Mouse (Mus musculus) midbrain, embryonic 11.5 days (tissue): ENCODE measurements around the gene Mrpl52. TPM values are rescaled to one million over a fixed set of nuclear protein-coding genes. Genes with fewer than 3 reads are reported as not detected.

ENCODE experiments used
- ATAC-seq: fragments of 200-750 bp; cut with Nextera tagmentation; 2 replicates; pipeline ENCODE4 v1.8.0; 2017; ENCODE audit warnings: moderate TSS enrichment, moderate library complexity; ENCODE audit not compliant: low FRiP score
- DNase-seq: peaks from one replicate; pipeline ENCODE4 v3.0.0; 2015; ENCODE audit warnings: low spot score; ENCODE audit errors: missing footprints
- H3K27ac ChIP-seq: fragments of 300-500 bp; sonication (generic); 2 replicates; pipeline ENCODE4 v1.5.1; 2014; ENCODE audit warnings: low read depth, low read length
- H3K27me3 ChIP-seq: fragments of 300-500 bp; sonication (generic); 2 replicates; pipeline ENCODE4 v1.6.1; 2014; ENCODE audit warnings: mild to moderate bottlenecking, low read length, moderate library complexity, mixed read lengths; ENCODE audit not compliant: control insufficient read depth, insufficient read depth
- H3K36me3 ChIP-seq: fragments of 300-500 bp; sonication (generic); 2 replicates; pipeline ENCODE4 v1.6.1; 2014; ENCODE audit warnings: mild to moderate bottlenecking, low read length, moderate library complexity, mixed read lengths; ENCODE audit not compliant: control insufficient read depth, insufficient read depth
- H3K4me1 ChIP-seq: fragments of 300-500 bp; sonication (generic); 2 replicates; pipeline ENCODE4 v1.6.1; 2014; ENCODE audit warnings: low read length; ENCODE audit not compliant: control insufficient read depth, insufficient read depth
- H3K4me2 ChIP-seq: fragments of 300-500 bp; sonication (generic); 2 replicates; pipeline ENCODE4 v1.6.1; 2014; ENCODE audit warnings: mild to moderate bottlenecking, moderate library complexity
- H3K4me3 ChIP-seq: fragments of 300-500 bp; sonication (generic); 2 replicates; pipeline ENCODE4 v1.5.1; 2014; ENCODE audit warnings: low read depth, low read length
- H3K9ac ChIP-seq: fragments of 300-500 bp; sonication (generic); 2 replicates; pipeline ENCODE4 v1.6.1; 2014; ENCODE audit warnings: low read length
- H3K9me3 ChIP-seq: fragments of 300-500 bp; sonication (generic); 2 replicates; pipeline ENCODE4 v1.6.1; 2016; ENCODE audit warnings: low read length; ENCODE audit not compliant: control insufficient read depth
- WGBS: fragments of 180-500 bp; shearing (Covaris S2); extraction: QIAGEN DNeasy Blood & Tissue Kit; methylation state at CpG from one replicate; pipeline ENCODE4 v1.1.7; 2014; 5-methylcytosine and 5-hydroxymethylcytosine counted together
- polyA plus RNA-seq: library from polyadenylated mRNA; unstranded; fragments of >200 nt; fragmentation: Nextera tagmentation; extraction: Ambion mirVana; gene quantifications from 2 replicates; pipeline ENCODE4 v1.2.1, GENCODE M21; 2014

Gene Mrpl52
- polyA plus RNA-seq, 1 experiment from 2014 or later: 238 TPM

DNA sequence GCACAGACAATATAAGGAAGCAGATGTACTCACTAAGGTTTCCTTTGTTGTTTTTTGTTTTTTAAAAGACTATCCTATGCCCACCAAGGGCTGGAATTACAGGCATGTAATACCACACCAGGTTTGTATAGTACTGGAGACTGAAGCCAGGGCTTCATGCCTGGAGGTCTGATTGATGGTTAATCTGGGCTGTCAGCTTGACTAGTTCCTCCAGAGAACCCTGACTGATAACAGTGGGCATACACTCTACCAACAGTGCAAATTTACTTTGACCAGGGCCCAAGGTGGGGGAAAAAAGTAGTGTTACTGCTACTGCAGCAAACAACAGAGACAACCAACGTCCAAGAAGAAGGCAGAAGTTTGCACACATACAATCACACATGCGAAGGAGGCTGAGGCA lies 44.8 kb downstream of the Mrpl52 start:
- ATAC-seq: no peak

DNA sequence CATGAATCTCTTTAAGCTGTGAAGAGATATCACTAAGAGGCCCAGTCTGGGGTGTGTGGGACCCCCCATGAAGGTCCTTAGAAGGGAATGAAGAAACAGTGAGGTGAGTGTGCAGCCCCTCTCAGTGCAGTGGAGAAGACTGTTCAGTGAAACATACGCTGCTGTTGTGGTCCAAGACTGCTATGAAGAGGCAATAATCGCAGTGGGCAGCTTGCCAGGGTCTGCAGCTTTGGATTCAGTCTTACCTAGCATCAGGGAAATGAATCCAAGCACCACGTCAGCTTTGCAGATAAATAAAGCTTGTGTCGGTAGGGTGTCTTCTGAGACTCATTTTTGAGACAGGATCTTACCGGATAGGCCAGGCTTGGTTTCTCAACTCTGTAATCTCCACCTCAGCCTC lies 46.0 kb downstream of the Mrpl52 start:
- DNase-seq (no peak), ATAC-seq (no peak)
- WGBS: 83% methylated on average over 5 of the region's 5 CpGs
- peaks cover 8% of the 10 kb centered on the region for H3K4me1 ChIP-seq
- H3K4me2 ChIP-seq: no peak overlapping the region
- peaks cover 3% of the 10 kb centered on the region for H3K27me3 ChIP-seq
- H3K9ac ChIP-seq: no peak overlapping the region
- no peaks in the 10 kb centered on the region for H3K9me3 ChIP-seq
- H3K4me3 ChIP-seq: no peak overlapping the region
- peaks cover 3% of the 10 kb centered on the region; the same call in 1 of the 2 replicates for H3K36me3 ChIP-seq
- no peak overlapping the region for H3K27ac ChIP-seq

More for the DNA sequence above, 44.8 kb downstream of the Mrpl52 start:
- Histone ChIP-seq H3K36me3 (peaks cover 3% of the 10 kb centered on the region; the same call in 1 of the 2 replicates), H3K4me3 (no peak overlapping the region), H3K4me1 (no peaks in the 10 kb centered on the region; the same call in 1 of the 2 replicates), H3K4me2 (no peak overlapping the region), H3K27me3 (no peaks in the 10 kb centered on the region; the same call in 1 of the 2 replicates), H3K9me3 (no peaks in the 10 kb centered on the region), H3K27ac (no peak overlapping the region), H3K9ac (no peak overlapping the region)
- DNase-seq: no peak
- 79% methylated on average over 2 of the region's 2 CpGs for WGBS

DNA sequence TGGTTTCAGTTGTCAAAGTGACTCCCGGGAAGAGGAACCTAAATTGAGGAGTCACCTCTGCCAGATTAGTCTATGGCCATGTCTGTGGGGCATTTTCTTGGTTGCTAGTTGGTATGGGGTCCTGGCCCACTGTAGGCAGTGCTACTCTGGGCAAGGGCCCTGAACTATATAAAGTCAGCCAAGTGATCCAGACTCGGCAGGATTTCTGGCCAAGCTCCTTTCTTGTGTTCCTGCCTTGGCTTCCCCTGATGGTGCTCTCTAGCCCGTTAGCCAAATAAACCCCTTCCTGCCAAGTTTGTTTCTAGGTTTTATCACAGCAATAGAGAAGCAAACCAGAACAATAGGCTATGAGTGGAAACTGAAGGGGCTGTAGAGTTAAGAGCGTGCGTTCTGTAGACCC lies 48.0 kb downstream of the Mrpl52 start:
- WGBS: 86% methylated on average over 5 of the region's 5 CpGs
- Histone ChIP-seq H3K9me3 (no peaks in the 10 kb centered on the region), H3K4me1 (peaks cover 20% of the 10 kb centered on the region), H3K4me3 (no peak overlapping the region), H3K9ac (no peak overlapping the region), H3K36me3 (no peaks in the 10 kb centered on the region), H3K4me2 (no peak overlapping the region), H3K27me3 (peaks cover 13% of the 10 kb centered on the region), H3K27ac (no peak overlapping the region)
- ATAC-seq: no peak
- no peak for DNase-seq

DNA sequence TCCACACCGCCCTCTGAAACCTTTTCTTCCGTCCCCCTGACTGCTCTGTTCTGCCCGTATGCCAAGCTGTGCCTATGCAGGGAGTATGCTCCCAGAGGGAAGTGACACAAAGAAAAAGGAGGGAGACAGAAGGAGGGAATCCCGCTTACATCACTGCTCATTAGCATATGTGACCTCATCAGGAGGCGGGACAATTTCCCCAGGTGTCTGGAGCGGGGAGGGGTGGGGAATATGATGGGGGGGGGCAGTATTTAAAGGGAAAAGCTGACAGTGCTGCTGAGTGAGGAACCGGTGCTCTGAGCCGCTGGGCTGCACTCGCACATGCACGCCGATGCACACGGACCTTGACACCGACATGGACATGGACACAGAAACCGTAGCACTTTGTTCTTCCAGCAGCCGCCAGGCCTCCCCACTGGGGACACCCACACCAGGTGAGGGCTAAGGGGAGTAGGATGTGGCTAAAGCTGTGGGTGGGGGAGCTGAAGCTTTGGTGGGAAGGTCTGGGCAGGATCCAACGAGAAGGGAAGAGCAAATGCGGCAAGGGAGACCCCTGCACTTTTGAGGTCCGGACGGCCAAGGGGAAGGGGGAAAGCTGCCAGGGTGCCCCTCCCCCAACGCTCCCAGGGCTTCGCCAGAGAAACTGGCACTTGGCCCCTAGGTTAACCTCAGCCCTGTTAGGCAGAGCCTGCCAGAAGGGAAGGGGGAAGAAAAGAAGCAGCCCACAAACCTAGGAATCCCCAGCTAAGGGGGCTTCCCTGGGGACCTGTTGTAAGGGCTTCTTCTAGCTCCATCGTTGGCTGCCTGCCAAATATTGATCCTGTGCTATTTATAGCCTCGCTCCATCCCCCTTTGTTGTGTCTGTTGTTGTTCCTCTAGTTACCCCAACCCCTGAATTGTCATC lies 49.5 kb downstream of the Mrpl52 start, which contains the start of gene Rem2:
Gene Rem2 (plus strand): TSS at position 160 of the 904 bp plus-strand sequence.
- Histone ChIP-seq H3K27ac (peak within 1 kb of the TSS; percentile 35; the same call in 1 of the 2 replicates), H3K36me3 (no peaks in the 10 kb centered on the region), H3K9me3 (no peaks in the 10 kb centered on the region), H3K9ac (peak within 1 kb of the TSS; percentile 81), H3K4me3 (peak within 1 kb of the TSS; percentile 55), H3K27me3 (peaks cover 13% of the 10 kb centered on the region), H3K4me1 (peaks cover 20% of the 10 kb centered on the region), H3K4me2 (peak within 1 kb of the TSS; percentile 90)
- ATAC-seq (peak; percentile 82), DNase-seq (peak; percentile 97)
- WGBS: under 1% methylated on average over 23 of the region's 23 CpGs

DNA sequence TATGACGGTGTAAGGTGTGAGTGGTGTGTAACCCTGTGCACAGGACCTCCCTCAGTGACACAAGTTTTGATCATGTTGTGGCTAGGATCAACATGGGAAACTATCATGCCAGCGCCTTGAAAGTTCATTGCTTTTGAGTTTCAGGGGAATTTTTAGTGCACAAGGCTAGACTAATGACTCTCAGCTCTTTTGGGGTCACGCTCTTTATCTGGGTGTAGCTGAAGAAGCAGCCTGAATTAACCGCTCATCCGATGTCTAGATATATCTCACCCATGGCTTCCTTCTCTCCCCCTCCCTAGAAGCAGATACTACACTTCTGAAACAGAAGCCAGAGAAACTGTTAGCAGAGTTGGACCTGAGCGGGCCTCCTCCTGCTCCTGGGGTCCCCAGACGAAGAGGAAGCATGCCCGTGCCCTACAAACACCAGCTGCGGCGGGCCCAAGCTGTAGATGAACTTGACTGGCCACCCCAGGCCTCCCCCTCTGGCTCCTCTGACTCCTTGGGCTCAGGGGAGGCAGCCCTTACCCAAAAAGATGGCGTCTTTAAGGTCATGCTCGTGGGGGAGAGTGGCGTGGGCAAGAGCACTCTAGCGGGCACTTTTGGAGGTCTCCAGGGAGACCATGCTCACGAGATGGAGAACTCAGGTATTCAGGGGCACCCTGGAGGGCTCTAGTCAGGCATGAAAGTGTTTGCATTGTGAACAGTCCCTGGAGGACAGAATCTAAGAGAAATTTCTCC lies 50.6 kb downstream of the Mrpl52 start:
- H3K4me1 ChIP-seq: peaks cover 20% of the 10 kb centered on the region
- ATAC-seq (no peak), DNase-seq (no peak)
- no peaks in the 10 kb centered on the region for H3K9me3 ChIP-seq
- WGBS: 61% methylated on average over 15 of the region's 15 CpGs
- H3K27ac ChIP-seq: no peak overlapping the region
- H3K4me3 ChIP-seq: peak overlapping the region; percentile 55
- H3K27me3 ChIP-seq: peaks cover 13% of the 10 kb centered on the region
- peak overlapping the region; percentile 81 for H3K9ac ChIP-seq
- no peaks in the 10 kb centered on the region for H3K36me3 ChIP-seq
- H3K4me2 ChIP-seq: peak overlapping the region; percentile 90

Other genes with a start within 250 kb of the Mrpl52 start
- 229 and 237 TPM in 2 replicates for gene Dad1, start 172.8 kb upstream of the Mrpl52 start, polyA plus RNA-seq
- gene Abhd4, start 172.7 kb upstream of the Mrpl52 start, polyA plus RNA-seq: 38.3 and 38.4 TPM in 2 replicates
- gene Olfr49, start 142.0 kb upstream of the Mrpl52 start, polyA plus RNA-seq: not detected in 2 replicates
- gene Oxa1l, start 66.1 kb upstream of the Mrpl52 start, polyA plus RNA-seq: 44.2 and 45.9 TPM in 2 replicates
- 4.3 and 4.7 TPM in 2 replicates for gene Slc7a7, start 9.1 kb upstream of the Mrpl52 start, polyA plus RNA-seq
- 57.4 and 57.5 TPM in 2 replicates for gene Mmp14, start 4.7 kb downstream of the Mrpl52 start, polyA plus RNA-seq
- gene Lrp10, start 37.2 kb downstream of the Mrpl52 start, polyA plus RNA-seq: 15.8 and 19.5 TPM in 2 replicates
- 33.6 and 34.4 TPM in 2 replicates for gene Rem2, start 49.2 kb downstream of the Mrpl52 start, polyA plus RNA-seq
- 137 and 139 TPM in 2 replicates for gene Prmt5, start 90.6 kb downstream of the Mrpl52 start, polyA plus RNA-seq
- gene Haus4, start 127.7 kb downstream of the Mrpl52 start, polyA plus RNA-seq: 35.3 and 41.9 TPM in 2 replicates
- 24.3 and 25.1 TPM in 2 replicates for gene Ajuba, start 150.6 kb downstream of the Mrpl52 start, polyA plus RNA-seq
- gene 4931414P19Rik, start 179.1 kb downstream of the Mrpl52 start, polyA plus RNA-seq: 5.9 and 8.5 TPM in 2 replicates
- gene Psmb5, start 191.1 kb downstream of the Mrpl52 start, polyA plus RNA-seq: 396 and 453 TPM in 2 replicates
- 0.04 TPM in 1 of 2 replicates, not detected in the other for gene Psmb11, start 194.5 kb downstream of the Mrpl52 start, polyA plus RNA-seq
- gene Gm17606, start 214.0 kb downstream of the Mrpl52 start, polyA plus RNA-seq: not detected in 2 replicates
- 5.8 and 6.9 TPM in 2 replicates for gene Cdh24, start 214.5 kb downstream of the Mrpl52 start, polyA plus RNA-seq